Mouse (Mus musculus) C2C12 (cell line): ENCODE results near the gene Dbt.

Experiments
- CEBPB ChIP-seq: IDR thresholded peaks from one replicate; pipeline ENCODE4 v1.6.1; 2011; ENCODE audit warnings: low read depth, mild to moderate bottlenecking, control low read depth, moderate library complexity
- CTCF ChIP-seq: IDR thresholded peaks from one replicate; pipeline ENCODE4 v1.5.1; 2011; ENCODE audit not compliant: control insufficient read depth, insufficient read depth, insufficient read length
- FOSL1 ChIP-seq: IDR thresholded peaks from one replicate; pipeline ENCODE4 v1.8.0; 2011; ENCODE audit warnings: mild to moderate bottlenecking, low read length; ENCODE audit not compliant: poor library complexity, insufficient read depth, severe bottlenecking
- MAX ChIP-seq: IDR thresholded peaks from one replicate; pipeline ENCODE4 v1.6.1; 2011; ENCODE audit warnings: mild to moderate bottlenecking, control low read depth
- MYOD1 ChIP-seq: IDR thresholded peaks from one replicate; pipeline ENCODE4 v1.6.1; 2011; ENCODE audit warnings: low read depth; ENCODE audit not compliant: control insufficient read depth, insufficient read length
- USF1 ChIP-seq: IDR thresholded peaks from one replicate; pipeline ENCODE4 v1.6.1; 2011; ENCODE audit warnings: low read depth, mild to moderate bottlenecking, control low read depth, moderate library complexity

GRCm38 (mm10) chr3:116507772-116508351 is 5.0 kb upstream of the Dbt start, which contains the start of gene Rtca:
- TF ChIP-seq CTCF (peak; percentile 95), MAX (no peak), MYOD1 (no peak), USF1 (no peak), CEBPB (no peak), FOSL1 (no peak)
